In the genomic region with DNA sequence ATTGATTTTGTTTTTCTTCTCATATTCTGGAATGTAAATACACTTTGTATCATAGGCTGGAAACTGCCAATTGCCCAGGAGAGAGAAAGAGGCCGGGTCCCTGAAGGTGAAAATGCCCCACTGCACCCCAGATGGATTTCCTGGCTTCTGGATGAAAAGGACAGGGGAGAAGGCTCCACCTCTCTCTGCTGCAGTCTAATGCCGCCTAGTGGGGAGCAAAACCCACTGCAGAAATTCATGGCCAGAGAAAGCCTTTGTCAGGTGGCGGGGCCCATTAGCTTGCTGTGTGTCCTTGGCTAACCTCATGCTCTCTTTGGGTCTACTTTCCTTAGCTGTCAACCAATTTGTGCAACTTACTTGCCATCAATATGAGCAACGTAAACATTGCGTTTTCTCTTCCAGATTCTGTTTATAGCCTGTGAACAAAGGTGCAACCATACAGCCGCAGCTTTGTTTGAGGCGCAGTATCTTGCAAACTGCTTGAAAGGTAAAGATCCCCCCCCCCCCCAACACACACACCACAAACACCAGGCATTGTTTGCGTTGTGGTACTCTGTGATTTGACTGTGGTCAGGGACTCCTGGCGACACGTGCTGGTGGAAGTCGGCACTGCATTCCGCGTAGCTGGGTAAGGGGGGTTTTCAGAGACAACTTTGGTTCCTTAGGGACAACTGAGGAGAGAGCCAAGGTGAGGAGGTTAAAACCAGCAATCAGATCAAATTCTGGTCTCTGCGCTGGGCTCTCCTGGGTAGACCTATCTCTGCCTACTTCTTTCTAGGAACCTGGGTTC, we compare ENCODE assay signal across 10 mouse cellular contexts. TPM values are rescaled to one million over a fixed set of nuclear protein-coding genes. Genes with fewer than 3 reads are reported as not detected.
DNase-seq lines count a peak whose midpoint lies in the region; ATAC-seq lines count a peak whose summit lies in the region.
"Had no signal": no experiment of that assay in that cellular context is flagged by ENCODE, and none has a peak within 500 bp of the region (broad histone marks: within the 10 kb centered on the region; RNA-seq: fewer than 3 reads in every experiment).

No protein-coding gene starts in this region.

- H3K4me3 ChIP-seq in forebrain, embryonic 11.5 days (ENCODE audit: low read depth, low read length): no peak overlapping the region
- no peak overlapping the region for H3K4me3 ChIP-seq in forebrain, embryonic 15.5 days
- H3K4me3 ChIP-seq in midbrain, embryonic 11.5 days (ENCODE audit: low read depth, low read length): no peak overlapping the region
- H3K4me3 ChIP-seq in midbrain, embryonic 16.5 days (ENCODE audit: low read depth, low read length): no peak overlapping the region
- H3K4me3 ChIP-seq: hindbrain, embryonic 15.5 days; neural tube, embryonic 12.5 days had no signal

- no peak overlapping the region for H3K4me2 ChIP-seq in forebrain, embryonic 11.5 days (ENCODE audit: low read depth, low read length, severe bottlenecking)
- H3K4me2 ChIP-seq in forebrain, embryonic 15.5 days (replicated peaks): no peak overlapping the region
- no peak overlapping the region for H3K4me2 ChIP-seq in midbrain, embryonic 11.5 days
- no peak overlapping the region for H3K4me2 ChIP-seq in midbrain, embryonic 16.5 days (ENCODE audit: low read length)
- H3K4me2 ChIP-seq: hindbrain, embryonic 15.5 days; neural tube, embryonic 12.5 days had no signal

- WGBS in forebrain, embryonic 11.5 days: 37% methylated on average over 14 of the region's 14 CpGs
- 41% methylated on average over 14 of the region's 14 CpGs for WGBS in forebrain, embryonic 15.5 days
- 40% methylated on average over 14 of the region's 14 CpGs for WGBS in midbrain, embryonic 11.5 days
- 47% methylated on average over 14 of the region's 14 CpGs for WGBS in midbrain, embryonic 16.5 days

- H3K9ac ChIP-seq in forebrain, embryonic 11.5 days (ENCODE audit: low read length): no peak overlapping the region
- no peak overlapping the region for H3K9ac ChIP-seq in forebrain, embryonic 15.5 days (replicated peaks)
- no peak overlapping the region for H3K9ac ChIP-seq in midbrain, embryonic 11.5 days (ENCODE audit: low read length)
- H3K9ac ChIP-seq in midbrain, embryonic 16.5 days (ENCODE audit: low read depth, low read length): no peak overlapping the region
- H3K9ac ChIP-seq: hindbrain, embryonic 15.5 days; neural tube, embryonic 12.5 days had no signal

- H3K4me1 ChIP-seq in forebrain, embryonic 11.5 days (replicated peaks; ENCODE audit: control insufficient read depth, insufficient read depth, low read length): no peaks in the 10 kb centered on the region
- no peaks in the 10 kb centered on the region for H3K4me1 ChIP-seq in forebrain, embryonic 15.5 days
- no peaks in the 10 kb centered on the region for H3K4me1 ChIP-seq in midbrain, embryonic 11.5 days (ENCODE audit: control insufficient read depth, insufficient read depth, low read length)
- no peaks in the 10 kb centered on the region; the same call in 1 of the 2 replicates for H3K4me1 ChIP-seq in midbrain, embryonic 16.5 days (ENCODE audit: control insufficient read depth, insufficient read depth, low read length)
- H3K4me1 ChIP-seq: neural tube, embryonic 12.5 days had no signal

- no peaks in the 10 kb centered on the region for H3K9me3 ChIP-seq in forebrain, embryonic 11.5 days (ENCODE audit: control insufficient read depth, low read length)
- no peaks in the 10 kb centered on the region for H3K9me3 ChIP-seq in forebrain, embryonic 15.5 days
- no peaks in the 10 kb centered on the region for H3K9me3 ChIP-seq in midbrain, embryonic 11.5 days (ENCODE audit: control insufficient read depth, low read length)
- no peaks in the 10 kb centered on the region for H3K9me3 ChIP-seq in midbrain, embryonic 16.5 days (replicated peaks; ENCODE audit: control insufficient read depth, low read length, poor library complexity, severe bottlenecking)
- H3K9me3 ChIP-seq: hindbrain, embryonic 15.5 days; neural tube, embryonic 12.5 days had no signal

- no peak for ATAC-seq in forebrain, embryonic 11.5 days (replicated peaks; ENCODE audit: low FRiP score)
- ATAC-seq in forebrain, embryonic 15.5 days (replicated peaks): no peak
- ATAC-seq in midbrain, embryonic 11.5 days (ENCODE audit: low FRiP score): no peak
- no peak for ATAC-seq in midbrain, embryonic 16.5 days

- H3K27me3 ChIP-seq in forebrain, embryonic 11.5 days (ENCODE audit: control insufficient read depth, insufficient read depth, low read length): no peaks in the 10 kb centered on the region
- no peaks in the 10 kb centered on the region for H3K27me3 ChIP-seq in forebrain, embryonic 15.5 days
- H3K27me3 ChIP-seq in midbrain, embryonic 11.5 days (ENCODE audit: control insufficient read depth, insufficient read depth, low read length): no peaks in the 10 kb centered on the region
- no peaks in the 10 kb centered on the region for H3K27me3 ChIP-seq in midbrain, embryonic 16.5 days (ENCODE audit: control insufficient read depth, insufficient read depth, low read depth, low read length)
- H3K27me3 ChIP-seq: hindbrain, embryonic 15.5 days; neural tube, embryonic 12.5 days had no signal

- peak; percentile 68 for DNase-seq in forebrain, embryonic 11.5 days (ENCODE audit: low spot score)
- DNase-seq in midbrain, embryonic 11.5 days (ENCODE audit: low spot score, missing footprints): peak; percentile 89
- peak; percentile 67 for DNase-seq in embryo, embryonic 11 days
- DNase-seq in mesoderm, embryonic 11.5 days (ENCODE audit: low read depth, low spot score): peak; percentile 55
- DNase-seq in cerebellum, postnatal 4 days (ENCODE audit: low spot score in 2 of 2): no peak
- no peak for DNase-seq in heart, adult 8-10 months (ENCODE audit: low spot score)

- H3K27ac ChIP-seq in forebrain, embryonic 11.5 days (ENCODE audit: low read depth, low read length): no peak overlapping the region
- no peak overlapping the region for H3K27ac ChIP-seq in forebrain, embryonic 15.5 days (replicated peaks)
- H3K27ac ChIP-seq in midbrain, embryonic 11.5 days (ENCODE audit: low read depth, low read length): no peak overlapping the region
- H3K27ac ChIP-seq in midbrain, embryonic 16.5 days (ENCODE audit: low read length): no peak overlapping the region
- H3K27ac ChIP-seq: hindbrain, embryonic 15.5 days; neural tube, embryonic 12.5 days had no signal

- H3K36me3 ChIP-seq in forebrain, embryonic 11.5 days (ENCODE audit: control insufficient read depth, insufficient read depth, low read length): no peaks in the 10 kb centered on the region
- no peaks in the 10 kb centered on the region for H3K36me3 ChIP-seq in forebrain, embryonic 15.5 days
- H3K36me3 ChIP-seq in midbrain, embryonic 11.5 days (ENCODE audit: control insufficient read depth, insufficient read depth, low read length): no peaks in the 10 kb centered on the region
- no peaks in the 10 kb centered on the region for H3K36me3 ChIP-seq in midbrain, embryonic 16.5 days (ENCODE audit: control insufficient read depth, insufficient read depth, low read length)
- H3K36me3 ChIP-seq: hindbrain, embryonic 15.5 days; neural tube, embryonic 12.5 days had no signal

RNA-seq across cellular contexts. Expression of a gene that starts 13.4 kb away (rescaled TPM):
- polyA plus RNA-seq in forebrain, embryonic 11.5 days (2014; fragmentation: Nextera tagmentation; extraction: Ambion mirVana): 1.7 and 2.6 TPM in 2 replicates
- 1.6 and 1.8 TPM in 2 replicates for polyA plus RNA-seq in forebrain, embryonic 15.5 days (2015; fragmentation: Nextera tagmentation; extraction: Ambion mirVana)
- 2.3 and 2.5 TPM in 2 replicates for polyA plus RNA-seq in midbrain, embryonic 11.5 days (2014; fragmentation: Nextera tagmentation; extraction: Ambion mirVana)
- polyA plus RNA-seq in midbrain, embryonic 16.5 days (2015; fragmentation: Nextera tagmentation; extraction: Ambion mirVana): 0.37 and 0.60 TPM in 2 replicates
- total RNA-seq in heart, adult 8-10 months (2022): 100 to 1,000 TPM in 1 of 4 experiments, 10 to 100 TPM in 3; 55.1 to 104 (median 84.0) TPM

RNA-seq across cellular contexts. Expression of a gene that starts 14.0 kb away (rescaled TPM):
- 6.6 and 15.1 TPM in 2 replicates for polyA plus RNA-seq in forebrain, embryonic 11.5 days (2014; fragmentation: Nextera tagmentation; extraction: Ambion mirVana)
- 8.6 and 12.3 TPM in 2 replicates for polyA plus RNA-seq in forebrain, embryonic 15.5 days (2015; fragmentation: Nextera tagmentation; extraction: Ambion mirVana)
- 5.8 and 5.9 TPM in 2 replicates for polyA plus RNA-seq in midbrain, embryonic 11.5 days (2014; fragmentation: Nextera tagmentation; extraction: Ambion mirVana)
- 7.7 and 9.2 TPM in 2 replicates for polyA plus RNA-seq in midbrain, embryonic 16.5 days (2015; fragmentation: Nextera tagmentation; extraction: Ambion mirVana)
- total RNA-seq in heart, adult 8-10 months (2022): 10 to 100 TPM; 15.3 to 19.4 (median 18.2) TPM

RNA-seq across cellular contexts. Expression of a gene that starts 14.3 kb away (rescaled TPM):
- polyA plus RNA-seq in forebrain, embryonic 11.5 days (2014; fragmentation: Nextera tagmentation; extraction: Ambion mirVana): 35.1 and 39.2 TPM in 2 replicates
- polyA plus RNA-seq in forebrain, embryonic 15.5 days (2015; fragmentation: Nextera tagmentation; extraction: Ambion mirVana): 30.1 and 31.5 TPM in 2 replicates
- 25.1 and 31.5 TPM in 2 replicates for polyA plus RNA-seq in midbrain, embryonic 11.5 days (2014; fragmentation: Nextera tagmentation; extraction: Ambion mirVana)
- polyA plus RNA-seq in midbrain, embryonic 16.5 days (2015; fragmentation: Nextera tagmentation; extraction: Ambion mirVana): 29.7 and 30.3 TPM in 2 replicates
- 10 to 100 TPM; 22.6 to 26.6 (median 23.4) TPM for total RNA-seq in heart, adult 8-10 months (2022)

RNA-seq across cellular contexts. Expression of a gene that starts 43.4 kb away (rescaled TPM):
- 333 and 334 TPM in 2 replicates for polyA plus RNA-seq in forebrain, embryonic 11.5 days (2014; fragmentation: Nextera tagmentation; extraction: Ambion mirVana)
- 267 and 269 TPM in 2 replicates for polyA plus RNA-seq in forebrain, embryonic 15.5 days (2015; fragmentation: Nextera tagmentation; extraction: Ambion mirVana)
- 252 and 273 TPM in 2 replicates for polyA plus RNA-seq in midbrain, embryonic 11.5 days (2014; fragmentation: Nextera tagmentation; extraction: Ambion mirVana)
- polyA plus RNA-seq in midbrain, embryonic 16.5 days (2015; fragmentation: Nextera tagmentation; extraction: Ambion mirVana): 321 and 344 TPM in 2 replicates
- 100 to 1,000 TPM; 120 to 152 (median 139) TPM for total RNA-seq in heart, adult 8-10 months (2022)

Comparison
In these comparisons a context has a peak if more than half of its experiments do, and no peak if none do; other contexts are left out.
1. DNase-seq: peak in forebrain, embryonic 11.5 days (single experiment), midbrain, embryonic 11.5 days (single experiment), embryo, embryonic 11 days (single experiment) and mesoderm, embryonic 11.5 days (single experiment); none in cerebellum, postnatal 4 days (0 of 2) and heart, adult 8-10 months (single experiment).